Mouse (Mus musculus) layer of hippocampus, adult 18-20 months (tissue): ENCODE measurements around the gene Nedd9. TPM values are rescaled to one million over a fixed set of nuclear protein-coding genes. Genes with fewer than 3 reads are reported as not detected.

ENCODE experiments used
- DNase-seq, 2 experiments: peaks; one replicate each; pipeline ENCODE4 v3.0.0; 2022; ENCODE audit warnings: low spot score in 2 of 2
- long read RNA-seq: library from polyadenylated mRNA; stranded (forward); transcript quantifications from one replicate; pipeline ENCODE4 v2.0.0, GENCODE M21; 2021
- total RNA-seq, 2 experiments: library from RNA; stranded (reverse); gene quantifications; 2 replicates each; pipeline ENCODE4 v1.2.3; 2021

Nedd9 gene
- 10 to 100 TPM; 12.6 to 12.9 TPM for total RNA-seq
- long read RNA-seq, full-length matches to known transcripts, result 9 of 9 reads
- long read RNA-seq, partial matches to known transcripts, result 0 of 9 reads
- long read RNA-seq, other reads (novel, unspliced or antisense), result 0 of 9 reads

GRCm38 (mm10) chr13:41486606-41487408 lies at the start of gene Nedd9:
Gene Nedd9 (minus strand): TSS chr13:41487362.
- no peak for DNase-seq

GRCm38 (mm10) chr13:41532625-41533024 lies 45.5 kb upstream of the Nedd9 start:
- DNase-seq, result no peak

GRCm38 (mm10) chr13:41530326-41530725 lies 43.2 kb upstream of the Nedd9 start:
- DNase-seq, result no peak

GRCm38 (mm10) chr13:41524208-41524607 lies 37.0 kb upstream of the Nedd9 start:
- no peak for DNase-seq

GRCm38 (mm10) chr13:41521296-41521695 lies 34.1 kb upstream of the Nedd9 start:
- no peak for DNase-seq

- DNase-seq, result no peak
Observed at GRCm38 (mm10) chr13:41520549-41521161, 33.5 kb upstream of the Nedd9 start.

GRCm38 (mm10) chr13:41519792-41520191 lies 32.6 kb upstream of the Nedd9 start:
- no peak for DNase-seq

- no peak for DNase-seq
Observed at GRCm38 (mm10) chr13:41517193-41517592, 30.0 kb upstream of the Nedd9 start.

- no peak for DNase-seq
Observed at GRCm38 (mm10) chr13:41515749-41516148, 28.6 kb upstream of the Nedd9 start.

GRCm38 (mm10) chr13:41514918-41515317 lies 27.8 kb upstream of the Nedd9 start:
- no peak for DNase-seq

- DNase-seq, result no peak
Observed at GRCm38 (mm10) chr13:41513456-41513855, 26.3 kb upstream of the Nedd9 start.

- no peak for DNase-seq
Observed at GRCm38 (mm10) chr13:41512243-41512642, 25.1 kb upstream of the Nedd9 start.

GRCm38 (mm10) chr13:41510631-41511419 lies 23.7 kb upstream of the Nedd9 start:
- no peak for DNase-seq

GRCm38 (mm10) chr13:41505594-41505993 lies 18.4 kb upstream of the Nedd9 start:
- no peak for DNase-seq

- DNase-seq, result no peak
Observed at GRCm38 (mm10) chr13:41504997-41505396, 17.8 kb upstream of the Nedd9 start.

GRCm38 (mm10) chr13:41504448-41504847 lies 17.3 kb upstream of the Nedd9 start:
- no peak for DNase-seq

GRCm38 (mm10) chr13:41502917-41503301 lies 15.7 kb upstream of the Nedd9 start:
- DNase-seq, result no peak

- DNase-seq, result no peak
Observed at GRCm38 (mm10) chr13:41502136-41502916, 15.2 kb upstream of the Nedd9 start.

GRCm38 (mm10) chr13:41500793-41501192 lies 13.6 kb upstream of the Nedd9 start:
- DNase-seq, result no peak

- DNase-seq, result no peak
Observed at GRCm38 (mm10) chr13:41498611-41499121, 11.5 kb upstream of the Nedd9 start.

GRCm38 (mm10) chr13:41494681-41495080 lies 7.5 kb upstream of the Nedd9 start:
- DNase-seq, result no peak
